Comparison of ENCODE assay signal across 19 mouse cellular contexts in genomic region chr11:75441601-75442000, GRCm38 (mm10). TPM values are rescaled to one million over a fixed set of nuclear protein-coding genes. Genes with fewer than 3 reads are reported as not detected.
DNase-seq lines count a peak whose midpoint lies in the region; ATAC-seq and TF ChIP-seq lines count a peak whose summit lies in the region.
"Had no signal": no experiment of that assay in that cellular context is flagged by ENCODE, and none has a peak within 500 bp of the region (broad histone marks: within the 10 kb centered on the region; RNA-seq: fewer than 3 reads in every experiment).

No protein-coding gene starts in this region.

- peak; percentile 89 for DNase-seq in kidney, adult 2 months
- no peak for DNase-seq in kidney, postnatal 10 days
- peak; percentile 65 for DNase-seq in midbrain, embryonic 11.5 days (ENCODE audit: low spot score, missing footprints)
- no peak for DNase-seq in midbrain, postnatal 0 days (ENCODE audit: low spot score)
- peak; percentile 51 to 58 for DNase-seq in cerebellum, adult 2 months
- DNase-seq in cerebellum, postnatal 25 days, result peak; percentile 48 to 66
- DNase-seq in thymus, postnatal 4 days, result no peak
- DNase-seq: adrenal gland, postnatal 25 days; lung, embryonic 14.5 days; spleen, adult 18-20 months had no signal

- ATAC-seq in midbrain, embryonic 11.5 days (ENCODE audit: low FRiP score), result no peak
- ATAC-seq in midbrain, postnatal 0 days (ENCODE audit: low FRiP score), result no peak
- ATAC-seq: forebrain, embryonic 15.5 days; intestine, embryonic 16.5 days; midbrain, embryonic 15.5 days had no signal

- no peaks in the 10 kb centered on the region for H3K27me3 ChIP-seq in kidney, adult 2 months (replicated peaks; ENCODE audit: control insufficient read depth, insufficient read depth, low read length)
- H3K27me3 ChIP-seq in midbrain, embryonic 11.5 days (ENCODE audit: control insufficient read depth, insufficient read depth, low read length), result no peaks in the 10 kb centered on the region
- no peaks in the 10 kb centered on the region for H3K27me3 ChIP-seq in midbrain, postnatal 0 days (ENCODE audit: insufficient read depth, low read length)
- no peaks in the 10 kb centered on the region for H3K27me3 ChIP-seq in cerebellum, adult 2 months (ENCODE audit: control insufficient read depth, insufficient read depth, low read length)
- H3K27me3 ChIP-seq: forebrain, embryonic 15.5 days; heart, embryonic 15.5 days; midbrain, embryonic 15.5 days; neural tube, embryonic 12.5 days had no signal

- H3K36me3 ChIP-seq in kidney, adult 2 months (ENCODE audit: control insufficient read depth, insufficient read depth, low read length), result peaks cover 7% of the 10 kb centered on the region
- no peaks in the 10 kb centered on the region for H3K36me3 ChIP-seq in midbrain, embryonic 11.5 days (ENCODE audit: control insufficient read depth, insufficient read depth, low read length)
- H3K36me3 ChIP-seq in midbrain, postnatal 0 days (ENCODE audit: insufficient read depth, low read length), result peaks cover 35% of the 10 kb centered on the region

- H3K9ac ChIP-seq in midbrain, embryonic 11.5 days (ENCODE audit: low read length), result no peak overlapping the region
- no peak overlapping the region for H3K9ac ChIP-seq in midbrain, postnatal 0 days (replicated peaks; ENCODE audit: low read length, poor library complexity, severe bottlenecking)
- H3K9ac ChIP-seq: forebrain, embryonic 15.5 days; heart, embryonic 15.5 days; lung, embryonic 14.5 days; midbrain, embryonic 15.5 days; neural tube, embryonic 12.5 days had no signal

- no peak for TF ChIP-seq POLR2A in kidney, adult 2 months (IDR thresholded peaks at IDR 0.05; ENCODE audit: low read depth, low read length)
- TF ChIP-seq POLR2A in cerebellum, adult 2 months (IDR thresholded peaks at IDR 0.05; ENCODE audit: borderline replicate concordance, insufficient read depth, low read length), result no peak

- 0 out of 2 replicates have a peak, but pooled peaks have one; percentile 9 for TF ChIP-seq CTCF in kidney, adult 2 months (conservative IDR thresholded peaks at IDR 0.05; ENCODE audit: insufficient read depth, insufficient read length, low read depth, low read length)
- no peak for TF ChIP-seq CTCF in midbrain, postnatal 0 days (IDR thresholded peaks at IDR 0.05)
- TF ChIP-seq CTCF in cerebellum, adult 2 months (IDR thresholded peaks at IDR 0.05; ENCODE audit: borderline replicate concordance, insufficient read depth, low read depth, low read length), result no peak

- 59% methylated on average over 16 of the region's 16 CpGs for WGBS in kidney, adult 2 months
- 86% methylated on average over 16 of the region's 16 CpGs for WGBS in midbrain, embryonic 11.5 days
- WGBS in midbrain, postnatal 0 days, result 51% methylated on average over 16 of the region's 16 CpGs
- 15% methylated on average over 16 of the region's 16 CpGs for WGBS in cerebellum, adult 2 months

- no peak overlapping the region for H3K4me3 ChIP-seq in kidney, adult 2 months (ENCODE audit: insufficient read depth, low read depth, low read length)
- H3K4me3 ChIP-seq in midbrain, embryonic 11.5 days (ENCODE audit: low read depth, low read length), result no peak overlapping the region
- no peak overlapping the region for H3K4me3 ChIP-seq in midbrain, postnatal 0 days (ENCODE audit: low read depth, low read length)
- no peak overlapping the region for H3K4me3 ChIP-seq in cerebellum, adult 2 months (replicated peaks; ENCODE audit: insufficient read depth, low read depth, low read length)
- H3K4me3 ChIP-seq: forebrain, embryonic 15.5 days; heart, embryonic 15.5 days; midbrain, embryonic 15.5 days; neural tube, embryonic 12.5 days had no signal

- no peaks in the 10 kb centered on the region for H3K9me3 ChIP-seq in midbrain, embryonic 11.5 days (ENCODE audit: control insufficient read depth, low read length)
- no peaks in the 10 kb centered on the region for H3K9me3 ChIP-seq in midbrain, postnatal 0 days (ENCODE audit: low read length)
- H3K9me3 ChIP-seq: forebrain, embryonic 15.5 days; heart, embryonic 15.5 days; midbrain, embryonic 15.5 days; neural tube, embryonic 12.5 days had no signal

- H3K27ac ChIP-seq in kidney, adult 2 months (ENCODE audit: insufficient read depth, low read depth, low read length), result 0 out of 2 replicates have a peak overlapping the region, but pooled peaks have one; percentile 4
- H3K27ac ChIP-seq in midbrain, embryonic 11.5 days (ENCODE audit: low read depth, low read length), result no peak overlapping the region
- H3K27ac ChIP-seq in midbrain, postnatal 0 days (ENCODE audit: low read depth, low read length), result no peak overlapping the region
- no peak overlapping the region for H3K27ac ChIP-seq in cerebellum, adult 2 months (ENCODE audit: insufficient read depth, low read length)
- H3K27ac ChIP-seq: forebrain, embryonic 15.5 days; heart, embryonic 15.5 days; macrophage; midbrain, embryonic 15.5 days; neural tube, embryonic 12.5 days had no signal

- no peak overlapping the region for H3K4me2 ChIP-seq in midbrain, embryonic 11.5 days
- no peak overlapping the region for H3K4me2 ChIP-seq in midbrain, postnatal 0 days (ENCODE audit: low read depth, low read length, poor library complexity, severe bottlenecking)
- H3K4me2 ChIP-seq: forebrain, embryonic 15.5 days; heart, embryonic 15.5 days; lung, embryonic 14.5 days; midbrain, embryonic 15.5 days; neural tube, embryonic 12.5 days had no signal

- H3K4me1 ChIP-seq in kidney, adult 2 months (ENCODE audit: control insufficient read depth, insufficient read depth, low read length), result peaks cover 29% of the 10 kb centered on the region
- no peaks in the 10 kb centered on the region for H3K4me1 ChIP-seq in midbrain, embryonic 11.5 days (ENCODE audit: control insufficient read depth, insufficient read depth, low read length)
- no peaks in the 10 kb centered on the region for H3K4me1 ChIP-seq in midbrain, postnatal 0 days (ENCODE audit: insufficient read depth, low read length)
- peaks cover 5% of the 10 kb centered on the region for H3K4me1 ChIP-seq in cerebellum, adult 2 months (ENCODE audit: control insufficient read depth, insufficient read depth, low read length)
- H3K4me1 ChIP-seq: forebrain, embryonic 15.5 days; midbrain, embryonic 15.5 days had no signal

RNA-seq across cellular contexts. Expression of gene Serpinf2, which starts 2.2 kb away (rescaled TPM):
- 126 and 141 TPM in 2 replicates for polyA plus RNA-seq in kidney, adult 2 months (2012; rRNA removed)
- not detected in 2 replicates for polyA plus RNA-seq in midbrain, embryonic 11.5 days (2014; fragmentation: Nextera tagmentation; extraction: Ambion mirVana)
- not detected in 2 replicates for total RNA-seq in midbrain, postnatal 0 days (2014; rRNA removed)
- 0.11 TPM in 1 of 2 replicates, not detected in the other for polyA plus RNA-seq in midbrain, postnatal 0 days (2015; fragmentation: Nextera tagmentation; extraction: Ambion mirVana)
- polyA plus RNA-seq in cerebellum, adult 2 months (2012; rRNA removed), result 0.13 and 0.15 TPM in 2 replicates
- total RNA-seq: adrenal gland, postnatal 25 days; granulocyte monocyte progenitor cell, adult 5-6 weeks; MEL had no signal
- polyA plus RNA-seq: forebrain, embryonic 15.5 days; hindbrain, embryonic 11.5 days; macrophage; midbrain, embryonic 15.5 days had no signal

RNA-seq across cellular contexts. Expression of gene Wdr81, which starts 12.9 kb away (rescaled TPM):
- 17.7 and 21.0 TPM in 2 replicates for polyA plus RNA-seq in kidney, adult 2 months (2012; rRNA removed)
- 2.8 and 3.9 TPM in 2 replicates for polyA plus RNA-seq in midbrain, embryonic 11.5 days (2014; fragmentation: Nextera tagmentation; extraction: Ambion mirVana)
- 17.4 and 29.7 TPM in 2 replicates for total RNA-seq in midbrain, postnatal 0 days (2014; rRNA removed)
- polyA plus RNA-seq in midbrain, postnatal 0 days (2015; fragmentation: Nextera tagmentation; extraction: Ambion mirVana), result 4.5 and 4.8 TPM in 2 replicates
- polyA plus RNA-seq in cerebellum, adult 2 months (2012; rRNA removed), result 15.1 and 15.3 TPM in 2 replicates

RNA-seq across cellular contexts. Expression of gene Serpinf1, which starts 19.1 kb away (rescaled TPM):
- 17.2 and 29.9 TPM in 2 replicates for polyA plus RNA-seq in kidney, adult 2 months (2012; rRNA removed)
- 56.2 and 58.2 TPM in 2 replicates for polyA plus RNA-seq in midbrain, embryonic 11.5 days (2014; fragmentation: Nextera tagmentation; extraction: Ambion mirVana)
- 50.6 and 92.0 TPM in 2 replicates for total RNA-seq in midbrain, postnatal 0 days (2014; rRNA removed)
- polyA plus RNA-seq in midbrain, postnatal 0 days (2015; fragmentation: Nextera tagmentation; extraction: Ambion mirVana), result 34.3 and 44.6 TPM in 2 replicates
- 27.5 and 32.9 TPM in 2 replicates for polyA plus RNA-seq in cerebellum, adult 2 months (2012; rRNA removed)
- total RNA-seq: MEL had no signal

RNA-seq across cellular contexts. Expression of gene Tlcd2, which starts 19.9 kb away (rescaled TPM):
- 14.2 and 14.6 TPM in 2 replicates for polyA plus RNA-seq in kidney, adult 2 months (2012; rRNA removed)
- 7.6 and 8.9 TPM in 2 replicates for polyA plus RNA-seq in midbrain, embryonic 11.5 days (2014; fragmentation: Nextera tagmentation; extraction: Ambion mirVana)
- 0.66 and 0.76 TPM in 2 replicates for total RNA-seq in midbrain, postnatal 0 days (2014; rRNA removed)
- polyA plus RNA-seq in midbrain, postnatal 0 days (2015; fragmentation: Nextera tagmentation; extraction: Ambion mirVana), result 1.6 and 1.9 TPM in 2 replicates
- polyA plus RNA-seq in cerebellum, adult 2 months (2012; rRNA removed), result 0.56 and 0.70 TPM in 2 replicates

RNA-seq across cellular contexts. Expression of gene Prpf8, which starts 45.0 kb away (rescaled TPM):
- polyA plus RNA-seq in kidney, adult 2 months (2012; rRNA removed), result 88.0 and 92.7 TPM in 2 replicates
- polyA plus RNA-seq in midbrain, embryonic 11.5 days (2014; fragmentation: Nextera tagmentation; extraction: Ambion mirVana), result 94.9 and 100.0 TPM in 2 replicates
- total RNA-seq in midbrain, postnatal 0 days (2014; rRNA removed), result 121 and 129 TPM in 2 replicates
- polyA plus RNA-seq in midbrain, postnatal 0 days (2015; fragmentation: Nextera tagmentation; extraction: Ambion mirVana), result 25.7 and 27.6 TPM in 2 replicates
- polyA plus RNA-seq in cerebellum, adult 2 months (2012; rRNA removed), result 110 and 123 TPM in 2 replicates

Comparison
In these comparisons a context has a peak if more than half of its experiments do, and no peak if none do; other contexts are left out.
1. DNase-seq: peak in kidney, adult 2 months (single experiment), midbrain, embryonic 11.5 days (single experiment), cerebellum, adult 2 months (2 of 2) and cerebellum, postnatal 25 days (2 of 2); none in kidney, postnatal 10 days (single experiment), midbrain, postnatal 0 days (single experiment) and thymus, postnatal 4 days (single experiment).
2. RNA of gene Serpinf2, which starts 2.2 kb away (polyA plus RNA-seq): 126 to 141 TPM in kidney, adult 2 months; 0.13 to 0.15 TPM in cerebellum, adult 2 months, 0.11 TPM in midbrain, postnatal 0 days and not detected in midbrain, embryonic 11.5 days; every median in the first group is over 100 times any median in the second.